Mouse (Mus musculus) neural tube, embryonic 15.5 days (tissue): ENCODE data around the gene Adam19. TPM values are rescaled to one million over a fixed set of nuclear protein-coding genes. Genes with fewer than 3 reads are reported as not detected.

Experiments used
- ATAC-seq: fragments of 200-750 bp; cut with Nextera tagmentation; 2 replicates; pipeline ENCODE4 v1.8.0; 2017; ENCODE audit warnings: mild to moderate bottlenecking, moderate TSS enrichment, moderate library complexity; ENCODE audit not compliant: low FRiP score
- H3K27ac ChIP-seq: fragments of 300-500 bp; sonication (generic); replicated peaks from 2 replicates; pipeline ENCODE4 v1.5.1; 2015; ENCODE audit warnings: mild to moderate bottlenecking, inconsistent platforms
- H3K27me3 ChIP-seq: fragments of 300-500 bp; sonication (generic); replicated peaks from 2 replicates; pipeline ENCODE4 v1.6.1; 2015; ENCODE audit warnings: inconsistent platforms
- H3K36me3 ChIP-seq: fragments of 300-500 bp; sonication (generic); 2 replicates; pipeline ENCODE4 v1.6.1; 2015; ENCODE audit warnings: inconsistent platforms
- H3K4me1 ChIP-seq: fragments of 300-500 bp; sonication (generic); 2 replicates; pipeline ENCODE4 v1.6.1; 2015; ENCODE audit warnings: inconsistent platforms
- H3K4me2 ChIP-seq: fragments of 300-500 bp; sonication (generic); 2 replicates; pipeline ENCODE4 v1.6.1; 2015; ENCODE audit warnings: inconsistent platforms, mild to moderate bottlenecking, moderate library complexity
- H3K4me3 ChIP-seq: fragments of 300-500 bp; sonication (generic); replicated peaks from 2 replicates; pipeline ENCODE4 v1.5.1; 2015; ENCODE audit warnings: mild to moderate bottlenecking, inconsistent platforms
- H3K9ac ChIP-seq: fragments of 300-500 bp; sonication (generic); replicated peaks from 2 replicates; pipeline ENCODE4 v1.6.1; 2015; ENCODE audit warnings: mild to moderate bottlenecking, inconsistent platforms
- H3K9me3 ChIP-seq: fragments of 300-500 bp; sonication (generic); replicated peaks from 2 replicates; pipeline ENCODE4 v1.6.1; 2016; ENCODE audit warnings: inconsistent platforms
- WGBS: fragments of 180-500 bp; shearing (Covaris S2); methylation state at CpG from one replicate; pipeline ENCODE4 v1.1.7; 2015; ENCODE audit warnings: mixed read lengths; 5-methylcytosine and 5-hydroxymethylcytosine counted together
- polyA plus RNA-seq: library from polyadenylated mRNA; unstranded; fragments of >200 nt; fragmentation: Nextera tagmentation; extraction: Ambion mirVana; gene quantifications from 2 replicates; pipeline ENCODE4 v1.2.1, GENCODE M21; 2015

Gene Adam19
- polyA plus RNA-seq, 1 experiment from 2014 or later = 13.7 TPM

- no peak overlapping the region for H3K4me3 ChIP-seq
- no peak overlapping the region for H3K9ac ChIP-seq
- H3K4me2 ChIP-seq = no peak overlapping the region
- no peak for ATAC-seq
- no peaks in the 10 kb centered on the region for H3K36me3 ChIP-seq
- H3K4me1 ChIP-seq = peaks cover 33% of the 10 kb centered on the region
- H3K27ac ChIP-seq = no peak overlapping the region
- no peaks in the 10 kb centered on the region for H3K27me3 ChIP-seq
- no peaks in the 10 kb centered on the region for H3K9me3 ChIP-seq
- 91% methylated on average over 10 of the region's 10 CpGs for WGBS
Observed at GRCm38 (mm10) chr11:46067371-46068060, 11.7 kb downstream of the Adam19 start.

- no peaks in the 10 kb centered on the region for H3K36me3 ChIP-seq
- H3K9ac ChIP-seq = no peak overlapping the region
- no peaks in the 10 kb centered on the region for H3K9me3 ChIP-seq
- no peaks in the 10 kb centered on the region for H3K27me3 ChIP-seq
- no peak overlapping the region for H3K4me2 ChIP-seq
- peak overlapping the region; percentile 65 for H3K27ac ChIP-seq
- WGBS = 37% methylated on average over 12 of the region's 12 CpGs
- no peak overlapping the region for H3K4me3 ChIP-seq
- no peak for ATAC-seq
- peaks cover 38% of the 10 kb centered on the region for H3K4me1 ChIP-seq
Observed at GRCm38 (mm10) chr11:46068756-46069407, 13.1 kb downstream of the Adam19 start.

- Histone ChIP-seq H3K4me2 (no peak overlapping the region), H3K36me3 (no peaks in the 10 kb centered on the region), H3K9ac (no peak overlapping the region), H3K4me1 (peaks cover 38% of the 10 kb centered on the region), H3K4me3 (no peak overlapping the region), H3K27me3 (no peaks in the 10 kb centered on the region), H3K27ac (peak overlapping the region; percentile 65; the same call in 1 of the 2 replicates), H3K9me3 (no peaks in the 10 kb centered on the region)
- no peak for ATAC-seq
- 35% methylated on average over 17 of the region's 17 CpGs for WGBS
Observed at GRCm38 (mm10) chr11:46069408-46070003, 13.7 kb downstream of the Adam19 start.

GRCm38 (mm10) chr11:46070161-46070560 is 14.4 kb downstream of the Adam19 start:
- peak overlapping the region; percentile 65; the same call in 1 of the 2 replicates for H3K27ac ChIP-seq
- peaks cover 32% of the 10 kb centered on the region for H3K4me1 ChIP-seq
- no peak for ATAC-seq
- H3K9me3 ChIP-seq = no peaks in the 10 kb centered on the region
- H3K36me3 ChIP-seq = no peaks in the 10 kb centered on the region
- no peaks in the 10 kb centered on the region for H3K27me3 ChIP-seq
- H3K4me2 ChIP-seq = no peak overlapping the region
- 85% methylated on average over 4 of the region's 4 CpGs for WGBS
- H3K4me3 ChIP-seq = no peak overlapping the region
- no peak overlapping the region for H3K9ac ChIP-seq

- WGBS = 79% methylated on average over 8 of the region's 8 CpGs
- Histone ChIP-seq H3K27me3 (no peaks in the 10 kb centered on the region), H3K4me3 (no peak overlapping the region), H3K9ac (no peak overlapping the region), H3K36me3 (no peaks in the 10 kb centered on the region), H3K27ac (no peak overlapping the region), H3K4me2 (no peak overlapping the region), H3K9me3 (no peaks in the 10 kb centered on the region), H3K4me1 (peaks cover 27% of the 10 kb centered on the region)
- no peak for ATAC-seq
Observed at GRCm38 (mm10) chr11:46070789-46071188, 15.0 kb downstream of the Adam19 start.

GRCm38 (mm10) chr11:46072466-46073060 is 16.8 kb downstream of the Adam19 start:
- peaks cover 23% of the 10 kb centered on the region for H3K4me1 ChIP-seq
- H3K4me2 ChIP-seq = no peak overlapping the region
- peaks cover 9% of the 10 kb centered on the region for H3K36me3 ChIP-seq
- H3K9me3 ChIP-seq = no peaks in the 10 kb centered on the region
- no peak for ATAC-seq
- no peak overlapping the region for H3K9ac ChIP-seq
- WGBS = 67% methylated on average over 8 of the region's 8 CpGs
- H3K4me3 ChIP-seq = no peak overlapping the region
- H3K27ac ChIP-seq = no peak overlapping the region
- no peaks in the 10 kb centered on the region for H3K27me3 ChIP-seq

- no peaks in the 10 kb centered on the region for H3K9me3 ChIP-seq
- no peak overlapping the region for H3K4me3 ChIP-seq
- H3K27ac ChIP-seq = no peak overlapping the region
- H3K36me3 ChIP-seq = peaks cover 14% of the 10 kb centered on the region
- H3K4me2 ChIP-seq = no peak overlapping the region
- no peak for ATAC-seq
- H3K27me3 ChIP-seq = no peaks in the 10 kb centered on the region
- no peak overlapping the region for H3K9ac ChIP-seq
- H3K4me1 ChIP-seq = peaks cover 23% of the 10 kb centered on the region
- 63% methylated on average over 15 of the region's 15 CpGs for WGBS
Observed at GRCm38 (mm10) chr11:46073061-46073849, 17.5 kb downstream of the Adam19 start.

GRCm38 (mm10) chr11:46073850-46074688 is 18.3 kb downstream of the Adam19 start:
- no peak for ATAC-seq
- peaks cover 19% of the 10 kb centered on the region for H3K36me3 ChIP-seq
- 85% methylated on average over 17 of the region's 17 CpGs for WGBS

GRCm38 (mm10) chr11:46075507-46075906 is 19.7 kb downstream of the Adam19 start:
- Histone ChIP-seq H3K27me3 (no peaks in the 10 kb centered on the region), H3K4me1 (peaks cover 10% of the 10 kb centered on the region; the same call in 1 of the 2 replicates), H3K9ac (no peak overlapping the region), H3K4me3 (no peak overlapping the region), H3K36me3 (peaks cover 19% of the 10 kb centered on the region), H3K9me3 (no peaks in the 10 kb centered on the region), H3K27ac (no peak overlapping the region), H3K4me2 (no peak overlapping the region)
- no peak for ATAC-seq
- 93% methylated on average over 3 of the region's 3 CpGs for WGBS

More at GRCm38 (mm10) chr11:46073850-46074688, 18.3 kb downstream of the Adam19 start:
- H3K9ac ChIP-seq = no peak overlapping the region
- H3K27me3 ChIP-seq = no peaks in the 10 kb centered on the region
- no peak overlapping the region for H3K4me3 ChIP-seq
- peaks cover 17% of the 10 kb centered on the region for H3K4me1 ChIP-seq
- no peaks in the 10 kb centered on the region for H3K9me3 ChIP-seq
- no peak overlapping the region for H3K4me2 ChIP-seq
- H3K27ac ChIP-seq = no peak overlapping the region

GRCm38 (mm10) chr11:46076442-46077158 is 20.8 kb downstream of the Adam19 start:
- Histone ChIP-seq H3K36me3 (peaks cover 19% of the 10 kb centered on the region), H3K4me3 (no peak overlapping the region), H3K27ac (no peak overlapping the region), H3K9ac (no peak overlapping the region), H3K4me2 (no peak overlapping the region), H3K4me1 (peaks cover 10% of the 10 kb centered on the region; the same call in 1 of the 2 replicates), H3K9me3 (no peaks in the 10 kb centered on the region), H3K27me3 (no peaks in the 10 kb centered on the region)
- ATAC-seq = no peak
- WGBS = 95% methylated on average over 11 of the region's 11 CpGs
